Mouse (Mus musculus): Measurements from ENCODE around the gene Ncapd2.
A peak's percentile ranks its signal among the peaks of the same experiment; 100 is the strongest.

Ncapd2 gene

DNA sequence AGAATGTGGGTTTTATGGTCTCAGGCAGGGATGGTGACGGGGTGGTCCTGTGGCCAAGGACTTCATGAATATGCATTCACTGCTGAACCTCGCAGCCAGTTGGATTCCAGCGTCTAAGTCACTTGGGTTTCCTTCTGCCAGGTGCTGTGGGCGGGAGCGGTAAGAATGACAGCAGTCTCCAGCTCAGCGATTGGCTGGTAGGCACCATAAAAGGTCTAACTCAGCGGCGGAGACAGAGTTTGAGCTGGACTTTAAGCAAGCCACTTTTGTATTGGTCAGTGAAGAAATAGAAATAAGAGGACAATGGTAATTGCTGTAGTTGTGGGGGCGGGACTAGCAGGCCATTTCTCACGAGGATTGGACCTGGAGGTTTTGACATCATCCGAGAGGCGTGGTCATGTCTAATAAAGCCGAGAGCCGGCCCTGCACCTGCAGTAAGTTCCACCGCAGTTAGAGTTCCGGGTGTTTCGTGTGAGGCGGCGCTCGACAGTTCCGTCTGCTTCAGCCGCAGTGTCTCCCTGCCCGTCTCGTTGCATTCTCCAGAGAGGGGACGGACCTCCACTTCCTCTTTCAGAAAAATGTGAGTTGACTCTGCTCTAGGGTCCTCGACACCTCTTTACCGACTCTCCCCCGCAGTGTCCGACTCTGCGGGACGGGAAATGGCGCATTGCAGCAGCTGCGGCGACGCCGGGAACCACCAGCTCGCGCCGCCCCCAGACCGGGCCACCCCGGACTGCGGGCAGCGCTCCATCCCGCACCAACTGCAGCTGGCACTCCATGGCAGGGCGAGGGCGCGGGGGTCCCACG lies 23.9 kb upstream of the Ncapd2 start, which contains the start of gene Vamp1:
TSS of gene Vamp1 (plus strand) at position 404 of the 807 bp plus-strand sequence.
- DNase-seq (ENCODE audit: low read depth, low spot score): peak; percentile 90

DNA sequence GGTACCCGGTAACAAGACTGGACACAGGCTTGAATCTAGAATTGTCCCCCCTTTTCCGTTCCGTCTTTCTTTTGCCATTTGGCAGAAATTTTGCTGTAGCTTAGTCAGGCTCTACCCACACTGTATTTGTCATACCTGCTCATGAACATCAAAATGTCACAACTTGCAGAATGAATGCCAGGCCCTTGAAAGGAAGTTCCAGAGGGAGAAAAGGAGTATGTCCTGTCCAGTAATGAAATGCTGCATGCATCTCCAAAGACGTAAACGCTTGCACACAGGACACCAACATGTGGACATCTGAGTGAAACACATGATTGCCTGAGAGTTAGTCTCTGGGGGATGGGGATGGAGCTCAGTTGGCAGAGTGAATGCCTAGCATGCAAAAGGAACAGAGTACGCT lies 22.2 kb upstream of the Ncapd2 start:
- DNase-seq (ENCODE audit: low read depth, low spot score): no peak

DNA sequence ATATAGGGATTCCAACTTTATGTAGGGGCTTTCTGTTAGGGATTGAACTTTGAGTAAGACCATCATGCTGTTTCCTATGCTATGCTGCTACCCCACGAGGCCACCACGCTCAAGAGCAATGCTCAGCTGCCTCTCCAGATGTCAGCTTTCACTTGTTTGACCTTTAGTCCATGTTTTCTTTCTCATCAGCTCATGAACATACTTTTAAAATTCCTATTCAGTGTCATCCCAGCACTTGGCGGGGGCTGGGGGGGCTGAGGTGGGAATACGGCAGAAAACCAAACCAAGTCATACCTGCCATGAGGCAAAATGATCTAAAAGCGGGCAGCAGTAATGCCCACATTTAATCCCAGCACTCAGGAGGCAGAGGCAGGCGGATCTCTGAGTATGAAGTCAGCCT lies 21.6 kb upstream of the Ncapd2 start:
- no peak for DNase-seq (ENCODE audit: low read depth, low spot score)

DNA sequence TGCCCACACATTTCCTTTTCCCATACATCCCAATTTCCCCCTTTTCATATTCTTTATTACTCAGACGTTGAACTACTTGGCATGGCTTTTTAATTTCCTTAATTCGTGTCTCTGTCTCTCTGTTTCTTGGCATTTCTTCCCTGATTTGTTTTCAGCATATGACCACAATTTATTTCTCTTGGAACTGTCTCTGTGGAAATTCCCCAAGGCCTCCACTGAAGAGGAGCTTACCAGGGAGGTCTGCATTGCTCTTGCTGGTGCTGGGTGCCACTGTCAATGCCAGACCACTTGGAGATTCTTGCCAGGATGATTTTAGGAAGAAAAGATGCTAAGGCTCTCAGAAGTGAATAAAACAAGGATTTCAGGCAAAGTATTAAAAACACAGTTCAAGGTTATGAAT lies 21.1 kb upstream of the Ncapd2 start:
- DNase-seq (ENCODE audit: low read depth, low spot score): no peak

DNA sequence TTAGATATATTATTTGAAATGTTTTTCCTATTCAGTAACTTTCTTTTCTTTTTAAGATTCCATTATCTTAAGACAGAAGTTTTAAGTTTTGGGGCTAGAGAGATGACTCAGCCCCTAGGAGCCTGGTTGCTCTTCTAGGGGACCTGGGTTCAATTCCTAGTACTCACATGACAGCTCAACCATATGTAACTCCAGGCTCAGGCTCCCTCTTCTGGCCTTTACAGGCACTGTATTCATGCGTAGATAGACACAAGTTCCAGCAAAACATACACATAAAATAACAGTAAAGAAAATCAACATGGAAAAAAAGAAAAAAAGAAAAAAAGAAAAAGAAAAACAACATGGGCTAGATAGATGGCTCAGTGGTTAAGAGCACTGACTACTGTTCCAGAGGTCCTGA lies 18.9 kb upstream of the Ncapd2 start:
- DNase-seq (ENCODE audit: low read depth, low spot score): no peak

DNA sequence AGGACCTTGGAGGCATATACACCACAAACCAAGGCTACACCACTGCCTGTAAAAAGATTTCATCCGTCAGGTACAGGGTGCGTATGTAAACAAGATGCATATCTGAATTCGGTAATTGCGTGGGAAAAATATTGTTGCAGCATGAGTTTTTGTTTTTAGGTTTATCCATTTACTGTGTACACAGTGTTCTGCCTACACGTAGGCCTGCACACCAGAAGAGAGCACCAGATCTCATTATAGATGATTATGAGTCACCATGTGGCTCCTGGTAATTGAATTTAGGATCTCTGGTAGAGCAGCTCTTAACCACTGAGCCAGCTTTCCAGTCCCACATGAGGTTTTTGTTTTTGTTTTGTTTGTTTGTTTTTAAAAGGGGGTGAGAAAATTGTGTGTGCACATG lies 5.7 kb upstream of the Ncapd2 start:
- DNase-seq (ENCODE audit: low read depth, low spot score): no peak

DNA sequence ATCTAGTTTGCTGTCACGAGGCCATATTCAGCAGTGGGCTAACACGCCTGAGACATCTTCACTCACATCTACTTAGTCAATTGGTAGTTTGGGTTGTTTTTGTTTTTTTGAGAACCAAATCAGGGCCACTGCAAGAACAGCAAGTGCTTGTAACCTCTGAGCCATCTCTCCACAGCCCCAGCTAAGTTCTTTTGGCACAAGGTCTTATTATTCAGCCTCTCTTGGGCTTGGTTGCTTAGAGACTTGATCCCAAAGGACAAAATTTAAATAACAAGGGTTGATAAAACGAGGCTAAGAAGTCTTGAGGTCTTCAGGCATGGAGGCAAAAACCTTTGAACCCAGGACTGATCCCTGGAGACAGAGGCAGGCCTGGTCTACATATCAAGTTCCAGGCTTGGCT lies 4.8 kb upstream of the Ncapd2 start:
- no peak for DNase-seq (ENCODE audit: low read depth, low spot score)

DNA sequence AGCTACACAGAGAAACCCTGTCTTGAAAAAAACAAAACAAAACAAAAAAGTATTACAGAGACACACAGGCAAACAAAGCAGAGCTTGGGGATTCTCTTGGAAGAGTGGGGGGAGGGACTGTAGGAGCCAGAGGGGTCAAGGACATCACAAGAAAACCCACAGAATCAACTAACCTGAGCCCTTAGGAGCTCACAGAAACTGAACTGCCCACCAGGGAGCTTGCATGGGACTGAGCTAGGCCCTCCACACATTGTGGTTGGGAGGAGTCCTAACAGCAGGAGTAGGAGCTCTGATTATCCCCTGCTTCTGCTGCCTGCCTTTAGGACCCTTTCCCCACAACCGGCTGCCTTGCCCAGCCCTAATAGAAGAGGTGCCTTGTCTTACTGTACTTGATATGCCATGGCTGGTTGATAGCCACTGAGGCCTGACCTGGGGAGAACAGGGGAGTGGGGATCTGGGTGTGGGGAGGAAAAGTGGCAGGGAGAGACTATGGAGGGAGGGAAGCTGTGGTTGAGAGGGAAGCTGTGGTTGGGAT lies 4.1 kb upstream of the Ncapd2 start:
- DNase-seq (ENCODE audit: low read depth, low spot score): no peak

DNA sequence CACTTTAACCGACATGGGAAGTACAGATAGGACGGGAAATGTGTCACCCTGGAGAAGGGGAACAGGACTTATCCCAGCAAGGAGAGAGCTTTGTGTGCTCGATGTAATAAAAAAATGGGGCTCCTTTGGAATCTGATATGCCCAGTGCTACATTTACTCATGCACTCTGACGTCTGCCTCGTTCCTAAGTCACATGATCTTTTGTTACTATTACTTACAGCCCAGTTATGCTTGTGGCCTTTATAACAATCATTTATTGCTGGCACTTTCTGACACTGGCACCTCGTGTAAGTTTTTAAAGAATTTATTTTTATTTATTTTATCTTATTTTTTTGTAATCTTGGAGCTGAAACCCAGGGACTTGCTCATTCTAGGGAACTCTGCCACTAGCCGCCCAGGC lies 1.9 kb upstream of the Ncapd2 start:
- no peak for DNase-seq (ENCODE audit: low read depth, low spot score)

DNA sequence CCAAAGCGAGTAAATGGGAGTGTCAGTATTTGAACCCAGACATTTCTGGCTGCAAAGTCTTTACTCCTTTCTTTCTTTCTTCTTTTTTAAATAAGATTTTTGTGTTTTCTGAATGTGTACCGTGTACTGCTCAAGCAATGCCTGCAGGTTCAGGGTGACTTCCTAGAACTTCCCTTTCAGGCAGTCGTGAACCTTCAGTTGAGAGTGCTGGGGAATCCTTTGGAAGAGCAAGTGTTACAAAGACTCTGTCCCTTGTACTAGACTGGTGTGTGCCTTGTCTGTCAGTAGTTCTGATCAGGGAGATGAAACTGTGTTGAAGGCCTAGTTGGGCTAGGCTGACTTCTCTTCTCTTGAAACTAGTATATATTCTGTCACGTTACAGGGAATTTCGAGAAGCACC lies 1.3 kb upstream of the Ncapd2 start:
- DNase-seq (ENCODE audit: low read depth, low spot score): no peak

DNA sequence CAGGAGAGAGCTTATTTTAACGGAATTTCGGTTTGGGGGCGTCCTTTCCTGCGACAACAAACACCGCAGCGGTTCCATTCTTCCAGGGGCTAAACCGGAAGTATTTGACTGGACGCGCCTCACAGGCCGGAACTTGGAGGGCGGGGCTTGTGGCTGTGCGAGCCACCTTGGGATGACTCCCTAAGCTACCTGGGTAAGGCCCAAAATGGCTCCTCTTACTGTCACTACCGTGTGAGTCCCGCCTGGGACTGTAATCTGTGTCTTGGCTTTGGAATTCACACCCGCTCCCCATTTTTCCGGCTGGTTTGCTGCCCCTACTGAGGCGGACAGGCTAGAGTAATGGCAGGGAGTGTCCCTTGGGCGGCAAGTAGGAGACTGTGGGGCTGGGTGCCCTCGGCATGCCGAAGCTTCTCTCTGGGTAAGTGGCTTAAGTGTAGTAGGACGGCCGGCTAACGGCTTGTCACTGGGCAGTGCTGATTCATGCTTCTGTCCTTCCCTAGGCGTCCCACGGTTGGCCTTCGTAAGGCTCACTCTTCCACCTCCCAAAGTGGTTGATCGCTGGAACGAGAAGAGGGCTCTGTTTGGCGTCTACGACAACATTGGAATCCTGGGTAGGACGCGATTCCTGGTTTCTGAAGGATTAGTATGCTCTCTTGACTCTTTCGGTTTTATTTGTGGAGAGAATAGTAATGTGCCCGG lies 664 bp upstream of the Ncapd2 start:
- peak; percentile 85 for DNase-seq (ENCODE audit: low read depth, low spot score)

DNA sequence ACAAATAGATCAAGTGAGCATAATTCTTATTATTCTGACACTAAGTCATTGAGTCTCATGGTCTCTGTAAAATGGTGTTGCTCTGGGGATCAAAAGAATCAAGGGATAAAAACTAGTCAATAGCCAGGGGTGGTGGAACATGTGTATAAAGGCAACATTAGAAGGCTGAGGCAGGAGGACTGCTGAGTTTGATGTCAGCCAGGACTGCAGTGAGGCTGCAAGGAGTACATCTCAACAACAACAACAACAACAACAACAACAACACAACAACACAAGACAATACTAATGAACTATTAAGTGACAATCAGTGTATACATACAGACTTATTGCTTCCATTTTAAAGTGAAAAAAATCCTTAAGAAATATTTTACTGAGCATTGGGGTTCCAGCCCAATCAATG lies 685 bp downstream of the Ncapd2 start:
- no peak for DNase-seq (ENCODE audit: low read depth, low spot score)

DNA sequence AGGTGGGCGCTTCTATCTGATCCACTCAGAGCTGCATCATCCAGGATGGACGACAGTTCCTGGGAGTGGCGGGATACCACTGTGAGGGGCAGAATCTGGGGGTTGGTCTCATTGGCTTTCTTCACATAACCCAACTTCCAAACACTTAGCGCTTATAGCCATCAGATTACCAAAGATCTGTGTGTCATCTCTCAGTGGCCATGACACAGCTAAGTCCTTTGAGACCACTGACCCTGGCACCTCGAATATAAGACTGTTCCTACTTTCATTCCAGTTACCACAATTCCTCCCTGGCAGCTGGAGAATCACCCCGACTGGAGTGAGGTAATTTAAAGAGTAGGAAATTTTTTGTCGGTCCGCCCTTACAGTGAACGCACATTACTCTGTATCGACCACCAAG lies 5.3 kb downstream of the Ncapd2 start:
- DNase-seq (ENCODE audit: low read depth, low spot score): no peak

DNA sequence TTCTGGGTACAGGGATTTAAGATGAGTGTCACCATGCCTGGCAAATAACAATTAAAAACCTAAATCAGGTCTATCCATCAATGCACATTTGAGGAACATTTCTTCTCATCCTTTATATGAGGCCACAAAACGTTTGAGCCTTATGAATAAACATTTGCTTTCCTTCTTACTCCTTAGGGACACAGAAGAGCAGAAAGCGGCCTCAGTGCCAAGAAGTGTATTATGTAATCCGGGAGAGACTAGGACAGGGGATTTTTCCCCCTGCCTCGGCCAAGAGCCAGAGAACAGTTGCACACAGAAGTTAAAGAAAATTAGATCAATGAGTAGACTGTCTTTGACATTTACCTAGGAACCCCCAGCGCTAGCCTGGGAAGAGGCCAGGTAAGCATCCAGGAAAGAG lies 9.4 kb downstream of the Ncapd2 start:
- DNase-seq (ENCODE audit: low read depth, low spot score): no peak

DNA sequence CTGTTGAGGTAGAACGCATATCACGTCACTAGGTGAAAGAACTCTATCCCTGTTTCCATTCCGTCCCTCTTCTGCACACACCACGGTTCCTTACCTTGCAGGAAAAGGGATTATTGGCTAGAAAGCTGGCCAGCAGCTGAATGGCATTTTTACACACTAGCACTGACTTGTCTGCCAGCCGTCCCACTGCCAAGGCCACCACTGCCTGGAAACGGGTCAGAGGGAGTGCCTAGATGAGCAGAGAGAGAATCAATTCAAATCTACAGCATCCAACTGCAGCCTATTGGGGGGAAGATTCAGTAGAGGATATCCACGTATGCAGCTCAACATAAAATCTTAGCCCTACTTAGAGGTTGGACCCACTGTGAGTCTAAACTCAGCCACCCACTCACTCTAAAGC lies 11.9 kb downstream of the Ncapd2 start:
- DNase-seq (ENCODE audit: low read depth, low spot score): no peak

DNA sequence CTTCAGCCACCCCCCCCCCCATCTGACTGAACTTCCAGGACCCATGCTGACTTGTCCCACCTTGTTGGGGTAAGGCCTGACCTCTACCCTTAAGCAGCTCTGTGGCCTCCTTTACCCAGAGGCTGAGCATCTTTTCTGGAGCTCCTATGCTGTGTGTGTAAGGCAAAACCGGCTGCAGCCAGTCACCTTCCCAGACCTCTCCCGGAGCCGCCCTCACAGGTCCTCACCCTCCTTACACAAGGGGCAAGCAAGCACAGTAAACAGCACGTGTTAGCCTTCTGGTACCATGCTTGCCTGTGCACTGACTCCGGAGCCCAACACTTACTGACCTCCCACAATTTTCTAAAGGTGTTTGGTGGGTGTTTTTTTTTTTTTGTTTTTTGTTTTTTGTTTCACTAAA lies 16.0 kb downstream of the Ncapd2 start:
- DNase-seq (ENCODE audit: low read depth, low spot score): no peak

DNA sequence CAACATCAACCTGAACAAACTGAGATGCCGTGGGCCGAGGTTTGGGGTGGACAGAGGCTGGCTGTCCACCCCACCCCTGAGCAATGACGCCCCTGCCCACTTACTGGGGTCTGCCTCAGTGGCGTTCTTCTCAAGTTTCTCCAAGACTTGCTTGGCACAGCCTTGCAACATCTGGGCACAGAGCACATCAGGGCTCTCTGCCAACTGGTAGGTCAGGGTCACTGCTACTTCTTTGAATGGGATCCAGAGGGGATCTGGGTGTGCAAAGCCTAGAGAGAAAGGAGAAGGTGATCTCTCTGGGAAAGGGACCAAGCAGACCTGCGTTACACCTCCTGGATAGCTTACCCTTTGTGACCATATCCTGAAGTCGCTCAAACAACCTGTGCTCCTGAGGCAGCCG lies 18.2 kb downstream of the Ncapd2 start:
- no peak for DNase-seq (ENCODE audit: low read depth, low spot score)

DNA sequence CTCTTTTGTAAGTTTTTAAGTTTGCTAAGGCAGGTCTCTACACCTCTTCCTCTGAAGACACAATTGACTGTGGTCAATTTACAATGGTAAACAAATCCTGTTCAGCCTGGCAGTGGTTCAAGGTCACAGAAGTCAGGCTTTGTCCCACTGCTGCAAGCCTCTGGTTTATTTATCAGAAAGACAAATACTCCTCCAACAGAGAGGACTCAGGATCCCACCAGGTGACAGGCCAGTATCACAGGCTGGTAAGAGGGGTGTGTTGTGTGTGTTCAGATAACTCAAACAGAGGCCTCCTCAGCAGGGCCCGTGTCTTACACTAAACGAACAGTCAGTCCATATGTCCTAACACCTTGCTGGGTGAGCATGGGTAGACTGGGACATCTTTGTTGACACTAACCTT lies 19.0 kb downstream of the Ncapd2 start:
- DNase-seq (ENCODE audit: low read depth, low spot score): no peak

DNA sequence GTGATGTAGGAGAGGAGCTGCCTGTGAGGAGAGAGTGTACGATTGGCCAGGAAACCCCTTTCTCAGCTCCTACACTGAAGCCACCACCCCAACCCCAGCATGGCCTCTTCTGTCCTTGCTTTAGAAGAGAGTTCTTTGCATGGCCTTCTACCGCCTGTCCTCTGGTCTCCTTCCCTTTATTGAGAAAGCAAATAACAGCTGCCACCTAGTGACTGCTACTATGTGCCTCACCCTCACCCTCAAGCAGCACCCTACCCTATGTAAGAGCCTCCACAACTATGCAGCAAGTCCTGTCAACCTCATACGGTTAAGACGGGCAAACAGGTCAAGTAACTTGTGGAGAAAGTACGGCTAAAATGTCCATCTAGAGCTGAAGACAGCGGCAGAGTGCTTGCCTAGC lies 21.3 kb downstream of the Ncapd2 start:
- DNase-seq (ENCODE audit: low read depth, low spot score): no peak

DNA sequence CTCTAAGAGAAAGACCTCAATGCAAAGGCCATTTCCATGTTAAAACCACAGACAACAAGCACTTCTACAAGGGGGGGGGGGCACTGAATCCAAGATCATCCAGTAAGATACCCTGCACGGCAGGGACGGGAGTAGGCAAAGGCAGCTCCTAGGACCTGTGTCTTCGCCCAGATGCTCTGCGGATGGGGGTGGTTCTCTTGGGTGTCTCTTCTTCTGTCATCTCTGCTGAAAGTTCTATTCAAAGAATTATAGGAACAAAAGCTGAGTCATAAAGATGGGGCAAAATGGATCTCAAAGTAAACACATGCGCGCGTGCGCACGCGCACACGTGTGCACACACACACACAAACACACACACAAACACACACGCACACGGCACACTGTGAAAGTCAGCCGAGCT lies 23.4 kb downstream of the Ncapd2 start:
- DNase-seq (ENCODE audit: low read depth, low spot score): no peak

DNA sequence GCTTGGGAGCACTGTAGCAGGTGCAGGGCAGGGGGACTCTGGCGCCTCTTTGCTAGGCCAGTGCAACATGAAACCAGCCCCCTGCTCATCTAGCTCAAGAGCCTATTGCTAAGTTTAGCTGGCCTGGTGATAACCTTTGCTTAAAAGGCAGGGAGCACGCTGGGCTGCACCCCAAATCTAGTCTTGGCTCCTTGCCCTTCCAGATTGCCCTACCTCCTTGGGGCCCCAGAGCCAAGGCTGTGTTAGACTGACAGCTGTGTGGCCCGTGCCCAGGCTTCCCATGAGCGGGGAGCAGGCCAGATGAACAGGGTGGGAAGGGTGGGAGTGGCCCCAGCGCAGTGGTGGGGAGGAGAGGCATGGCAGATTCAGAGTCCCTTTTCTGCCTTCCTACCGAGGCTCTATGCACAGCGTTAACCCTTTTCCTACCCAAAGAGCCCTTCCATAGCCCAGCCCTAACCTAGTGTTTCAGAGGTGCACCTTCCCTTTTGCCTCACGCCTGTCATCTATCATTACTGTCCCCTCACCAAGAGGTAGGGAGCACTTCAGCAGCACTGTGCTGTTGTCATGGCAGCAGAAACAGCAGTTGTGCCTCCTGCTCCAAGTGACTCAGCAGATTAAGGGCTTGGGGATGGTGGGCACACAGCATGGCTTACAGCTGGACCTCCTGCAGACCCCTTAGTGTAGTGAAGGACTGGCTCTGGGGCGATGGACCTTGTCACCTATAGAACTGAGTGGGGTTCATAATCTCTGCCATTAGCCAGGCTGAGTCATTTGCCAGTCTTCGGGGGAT lies 24.4 kb downstream of the Ncapd2 start:
- no peak for DNase-seq (ENCODE audit: low read depth, low spot score)

DNA sequence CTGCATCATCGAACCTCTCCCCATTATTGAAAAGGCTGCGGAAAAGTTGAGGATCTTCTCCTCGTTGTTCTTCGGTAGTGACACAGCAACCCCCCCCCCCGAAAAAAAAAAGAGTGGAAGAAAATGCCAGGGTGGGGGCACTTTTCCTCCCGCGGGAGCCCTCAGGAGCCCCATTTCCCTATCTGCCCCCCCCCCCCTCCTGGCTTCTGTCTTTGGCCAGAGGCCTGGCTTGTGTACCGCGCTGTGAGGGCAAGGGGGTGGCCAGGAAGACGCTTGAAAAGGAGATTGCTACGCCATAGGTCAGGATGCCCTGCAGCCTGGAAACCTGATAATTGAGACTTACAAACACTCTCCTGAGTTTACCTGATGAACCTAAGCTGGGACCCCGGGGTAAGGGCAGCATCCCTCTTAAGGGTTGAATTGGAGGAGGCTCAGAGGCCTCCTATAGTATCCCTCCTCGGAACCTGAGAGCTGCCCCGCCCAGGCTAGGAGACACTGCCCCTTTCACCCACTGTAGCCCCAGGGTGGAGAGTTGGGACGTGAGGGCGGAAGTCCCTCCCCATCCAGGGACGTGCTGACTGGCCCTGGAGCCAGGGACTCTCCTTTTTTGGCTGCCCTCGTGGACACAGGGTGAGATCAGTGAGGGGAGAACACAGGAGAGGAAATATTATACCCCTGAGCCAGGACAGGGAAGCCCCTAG lies 25.3 kb downstream of the Ncapd2 start, which contains the start of gene Gapdh:
TSS of gene Gapdh (minus strand) at position 417 of the 701 bp plus-strand sequence.
- no peak for DNase-seq (ENCODE audit: low read depth, low spot score)
